Mouse (Mus musculus) bone marrow macrophage, adult 2 months (primary cell): ENCODE data around the gene Tarbp2.

ENCODE experiments used
- CTCF ChIP-seq: IDR thresholded peaks from 2 replicates; pipeline ENCODE4 v1.5.1; 2012; ENCODE audit warnings: low read depth, mild to moderate bottlenecking, low read length, moderate library complexity
- POLR2A ChIP-seq: IDR thresholded peaks from 2 replicates; pipeline ENCODE4 v1.6.1; 2012; ENCODE audit warnings: mild to moderate bottlenecking, low read depth, low read length, borderline replicate concordance

- TF ChIP-seq POLR2A (no peak), CTCF (no peak)
Observed at GRCm38 (mm10) chr15:102511285-102511833, 6.6 kb upstream of the Tarbp2 start.
